In genomic region chr10:30587037-30587436, GRCm38 (mm10) we compare ENCODE assay signal across 10 mouse cellular contexts. TPM values are rescaled to one million over a fixed set of nuclear protein-coding genes. Genes with fewer than 3 reads are reported as not detected.
DNase-seq lines count a peak whose midpoint lies in the region; ATAC-seq and TF ChIP-seq lines count a peak whose summit lies in the region.
"Had no signal": no experiment of that assay in that cellular context is flagged by ENCODE, and none has a peak within 500 bp of the region (broad histone marks: within the 10 kb centered on the region; RNA-seq: fewer than 3 reads in every experiment).

No protein-coding gene starts in this region.

- peak; percentile 95 for ATAC-seq in frontal cortex, adult (ENCODE audit: low TSS enrichment)
- ATAC-seq in lung, postnatal 0 days: no peak
- peak; percentile 55; the same call in 1 of the 2 replicates for ATAC-seq in megakaryocyte-erythroid progenitor cell, adult 5-6 weeks (replicated peaks; ENCODE audit: low FRiP score, low TSS enrichment, poor library complexity, severe bottlenecking)

- 57% methylated on average over 5 of the region's 5 CpGs for WGBS in lung, postnatal 0 days

- no peak overlapping the region for H3K9ac ChIP-seq in lung, postnatal 0 days (replicated peaks; ENCODE audit: low read depth)
- H3K9ac ChIP-seq: neural tube, embryonic 12.5 days had no signal

- no peak overlapping the region for H3K27ac ChIP-seq in lung, postnatal 0 days (ENCODE audit: low read length)
- H3K27ac ChIP-seq: neural tube, embryonic 12.5 days had no signal

- H3K4me2 ChIP-seq in lung, postnatal 0 days (replicated peaks; ENCODE audit: low read depth, low read length): no peak overlapping the region
- H3K4me2 ChIP-seq: neural tube, embryonic 12.5 days had no signal

- TF ChIP-seq EP300 in lung, postnatal 0 days (IDR thresholded peaks at IDR 0.05): no peak

- H3K4me1 ChIP-seq in lung, postnatal 0 days (ENCODE audit: insufficient read depth, low read depth, low read length): no peaks in the 10 kb centered on the region
- H3K4me1 ChIP-seq: neural tube, embryonic 12.5 days had no signal

- no peaks in the 10 kb centered on the region for H3K9me3 ChIP-seq in lung, postnatal 0 days (ENCODE audit: low read length)
- H3K9me3 ChIP-seq: neural tube, embryonic 12.5 days had no signal

- no peak overlapping the region for H3K4me3 ChIP-seq in lung, postnatal 0 days (ENCODE audit: low read depth, low read length)
- H3K4me3 ChIP-seq: neural tube, embryonic 12.5 days had no signal

- H3K27me3 ChIP-seq in lung, postnatal 0 days (replicated peaks; ENCODE audit: insufficient read depth, low read length): no peaks in the 10 kb centered on the region
- H3K27me3 ChIP-seq: neural tube, embryonic 12.5 days had no signal

- H3K36me3 ChIP-seq in lung, postnatal 0 days (ENCODE audit: insufficient read depth, low read length): 0 out of 2 replicates have a peak, but pooled peaks cover 4% of the 10 kb centered on the region

- DNase-seq in frontal cortex, postnatal 14 days (ENCODE audit: low spot score in 2 of 2): no peak
- peak; percentile 16 for DNase-seq in lung, postnatal 0 days (ENCODE audit: low spot score)
- no peak for DNase-seq in lung, postnatal 25 days (ENCODE audit: low spot score)
- DNase-seq in brain, adult 2 months (ENCODE audit: low read depth, low spot score): peak; percentile 66
- DNase-seq in adrenal gland, postnatal 25 days: no peak
- no peak for DNase-seq in lung, postnatal 36 days
- DNase-seq: kidney, adult 18-20 months had no signal

- peak; percentile 37 for TF ChIP-seq CTCF in lung, postnatal 0 days (IDR thresholded peaks at IDR 0.05)

RNA-seq across cellular contexts. Expression of gene Trmt11, which starts 13.5 kb away (rescaled TPM):
- polyA plus RNA-seq in lung, postnatal 0 days (2015; fragmentation: Nextera tagmentation; extraction: Ambion mirVana): 14.8 and 15.4 TPM in 2 replicates
- total RNA-seq in megakaryocyte-erythroid progenitor cell, adult 5-6 weeks (2014; fragmentation: Nextera tagmentation): 34.8 and 46.2 TPM in 2 replicates
- 37.8 and 45.0 TPM in 2 replicates for total RNA-seq in megakaryocyte-erythroid progenitor cell, adult 5-6 weeks (2017)
- 10.8 and 11.7 TPM in 2 replicates for total RNA-seq in adrenal gland, postnatal 25 days (2021)

RNA-seq across cellular contexts. Expression of gene Hint3, which starts 42.4 kb away (rescaled TPM):
- polyA plus RNA-seq in lung, postnatal 0 days (2015; fragmentation: Nextera tagmentation; extraction: Ambion mirVana): 37.2 and 46.0 TPM in 2 replicates
- total RNA-seq in megakaryocyte-erythroid progenitor cell, adult 5-6 weeks (2014; fragmentation: Nextera tagmentation): 13.0 and 15.8 TPM in 2 replicates
- total RNA-seq in megakaryocyte-erythroid progenitor cell, adult 5-6 weeks (2017): 4.5 and 13.7 TPM in 2 replicates
- 48.5 and 65.1 TPM in 2 replicates for total RNA-seq in adrenal gland, postnatal 25 days (2021)

Comparison
In these comparisons a context has a peak if more than half of its experiments do, and no peak if none do; other contexts are left out.
1. DNase-seq: peak in lung, postnatal 0 days (single experiment) and brain, adult 2 months (single experiment); none in frontal cortex, postnatal 14 days (0 of 2), lung, postnatal 25 days (single experiment), adrenal gland, postnatal 25 days (single experiment) and lung, postnatal 36 days (single experiment).